Mouse (Mus musculus): Measurements from ENCODE around the gene Rpl10. TPM values are rescaled to one million over a fixed set of nuclear protein-coding genes. Genes with fewer than 3 reads are reported as not detected.
A peak's percentile ranks its signal among the peaks of the same experiment; 100 is the strongest.

Gene Rpl10
- polyA plus RNA-seq, 1 experiment from 2014 or later, result 782 TPM

DNA sequence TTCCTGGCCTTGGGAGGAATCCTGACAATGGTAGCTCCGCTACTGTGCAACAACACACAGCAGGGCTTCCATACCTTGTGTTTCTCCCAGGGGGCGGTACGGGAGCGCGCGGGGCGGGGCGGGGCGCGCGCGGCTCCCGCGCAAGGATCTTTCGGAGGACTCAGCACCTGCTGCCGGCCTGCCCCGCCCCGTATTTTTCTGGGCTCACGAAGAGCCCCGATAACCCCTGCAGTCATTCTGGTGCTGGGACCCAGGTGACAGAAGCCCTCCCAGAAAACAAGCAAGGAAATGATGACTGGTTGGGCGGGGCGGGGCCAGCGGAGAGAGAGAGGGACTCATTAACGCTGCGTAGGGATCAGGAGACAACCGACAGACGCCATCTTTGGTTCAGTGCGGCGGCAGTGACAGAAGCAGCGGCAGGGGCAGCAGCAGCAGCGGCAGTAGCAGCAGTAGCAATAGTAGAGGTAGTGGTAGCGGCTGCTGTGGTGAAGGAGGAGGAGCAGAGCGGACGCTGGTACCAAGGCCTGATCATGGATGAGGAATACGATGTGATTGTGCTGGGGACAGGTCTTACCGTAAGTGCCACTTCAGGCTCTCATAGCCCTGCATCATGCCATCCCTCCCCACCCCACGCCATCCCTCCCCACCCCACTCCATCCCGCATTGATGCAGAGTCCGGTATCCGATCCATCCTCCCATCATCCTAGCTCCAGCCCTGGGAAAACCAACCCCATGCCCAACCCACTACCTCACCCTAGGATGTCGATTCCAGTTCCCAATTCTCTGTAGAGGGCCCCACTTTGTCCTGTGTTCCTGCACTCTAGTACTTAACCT lies 34.5 kb downstream of the Rpl10 start, which contains the start of gene Gdi1:
TSS of gene Gdi1 (plus strand) at position 132 of the 834 bp plus-strand sequence.
- Histone ChIP-seq H3K9me3 (ENCODE audit: low read length) (no peaks in the 10 kb centered on the region), H3K36me3 (ENCODE audit: insufficient read depth, low read length) (peaks cover 49% of the 10 kb centered on the region), H3K9ac (replicated peaks; ENCODE audit: low read length) (peak within 1 kb of the TSS; percentile 73), H3K4me1 (ENCODE audit: insufficient read depth, low read length) (peaks cover 12% of the 10 kb centered on the region), H3K4me2 (replicated peaks; ENCODE audit: low read depth, low read length) (peak within 1 kb of the TSS; percentile 67), H3K27ac (ENCODE audit: low read length) (peak within 1 kb of the TSS; percentile 67), H3K27me3 (ENCODE audit: insufficient read depth, low read length) (no peaks in the 10 kb centered on the region; the same call in 1 of the 2 replicates), H3K4me3 (ENCODE audit: low read length) (peak within 1 kb of the TSS; percentile 65)
- ATAC-seq (ENCODE audit: low FRiP score, low TSS enrichment), result peak; percentile 85
- WGBS, result 19% methylated on average over 40 of the region's 41 CpGs

DNA sequence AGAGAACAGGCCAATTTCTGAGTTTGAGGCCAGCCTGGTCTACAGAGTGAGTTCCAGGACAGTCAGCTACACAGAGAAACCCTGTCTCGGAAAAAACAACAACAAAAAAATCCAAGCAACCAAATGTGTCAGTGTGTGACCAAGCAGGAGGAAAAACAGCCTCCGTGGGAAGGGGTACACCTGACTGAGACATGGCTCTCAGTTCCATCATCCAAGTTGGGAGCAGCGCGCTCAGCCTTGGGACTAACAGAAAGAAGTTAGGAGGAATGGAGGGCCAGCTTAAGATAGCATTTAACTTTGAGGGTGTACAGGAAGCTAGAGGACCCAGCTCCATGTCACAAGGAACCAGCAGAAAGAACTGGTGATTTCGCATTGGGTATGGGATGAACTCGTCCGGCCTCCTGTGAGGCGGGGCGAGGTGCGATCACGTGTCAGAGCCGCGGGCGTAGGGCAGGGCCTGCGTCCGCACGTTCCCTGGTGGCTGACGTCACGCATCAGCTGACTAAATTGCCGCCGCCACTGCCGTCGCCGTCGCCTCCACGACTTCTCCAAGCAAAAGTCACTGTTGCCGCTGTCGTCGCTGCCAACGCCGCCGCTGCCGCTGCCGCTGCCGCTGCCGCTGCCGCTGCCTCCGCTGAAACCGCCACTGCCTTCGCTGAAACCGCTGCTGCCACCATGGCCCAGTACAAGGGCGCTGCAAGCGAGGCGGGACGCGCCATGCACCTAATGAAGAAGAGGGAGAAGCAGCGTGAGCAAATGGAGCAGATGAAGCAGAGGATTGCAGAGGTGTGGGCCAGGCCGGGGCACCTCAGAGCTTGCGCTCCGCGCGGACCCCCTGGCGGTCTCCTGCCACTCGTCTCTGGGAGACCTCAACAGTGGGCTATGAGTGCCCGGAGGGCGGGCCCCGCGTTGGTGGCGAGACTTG lies 42.2 kb downstream of the Rpl10 start, which contains the start of gene Fam50a:
TSS of gene Fam50a (plus strand) at position 494 of the 925 bp plus-strand sequence.
- peak; percentile 96 for ATAC-seq (ENCODE audit: low FRiP score, low TSS enrichment)
- Histone ChIP-seq H3K9ac (replicated peaks; ENCODE audit: low read length) (peak within 1 kb of the TSS; percentile 86), H3K27me3 (ENCODE audit: insufficient read depth, low read length) (no peaks in the 10 kb centered on the region), H3K4me3 (ENCODE audit: low read length) (peak within 1 kb of the TSS; percentile 67), H3K9me3 (ENCODE audit: low read length) (no peaks in the 10 kb centered on the region), H3K4me2 (replicated peaks; ENCODE audit: low read depth, low read length) (peak within 1 kb of the TSS; percentile 70), H3K36me3 (ENCODE audit: insufficient read depth, low read length) (peaks cover 25% of the 10 kb centered on the region), H3K4me1 (ENCODE audit: insufficient read depth, low read length) (0 out of 2 replicates have a peak, but pooled peaks cover 7% of the 10 kb centered on the region), H3K27ac (ENCODE audit: low read length) (peak within 1 kb of the TSS; percentile 86)
- WGBS, result 19% methylated on average over 59 of the region's 59 CpGs

Small RNAs within 50 kb of the gene (microRNA-seq; reads per million reads assigned to microRNA genes)
- 0.63 reads per million for gene Mir7091
- not detected for gene Mir7092

Other genes starting within 250 kb of the Rpl10 start
- gene Irak1, start 246.9 kb upstream of the Rpl10 start, polyA plus RNA-seq (2015; fragmentation: Nextera tagmentation; extraction: Ambion mirVana), result 76.0 and 82.0 TPM in 2 replicates
- gene Opn1mw, start 143.3 kb upstream of the Rpl10 start, polyA plus RNA-seq (2015; fragmentation: Nextera tagmentation; extraction: Ambion mirVana), result not detected in 2 replicates
- gene Mecp2, start 135.4 kb upstream of the Rpl10 start, polyA plus RNA-seq (2015; fragmentation: Nextera tagmentation; extraction: Ambion mirVana), result 10.0 and 10.3 TPM in 2 replicates
- not detected in 2 replicates for gene Tex28, start 103.0 kb upstream of the Rpl10 start, polyA plus RNA-seq (2015; fragmentation: Nextera tagmentation; extraction: Ambion mirVana)
- 0.06 and 0.23 TPM in 2 replicates for gene Tktl1, start 93.6 kb upstream of the Rpl10 start, polyA plus RNA-seq (2015; fragmentation: Nextera tagmentation; extraction: Ambion mirVana)
- gene Flna, start 21.0 kb upstream of the Rpl10 start, polyA plus RNA-seq (2015; fragmentation: Nextera tagmentation; extraction: Ambion mirVana), result 331 and 364 TPM in 2 replicates
- 25.6 and 26.5 TPM in 2 replicates for gene Emd, start 16.1 kb upstream of the Rpl10 start, polyA plus RNA-seq (2015; fragmentation: Nextera tagmentation; extraction: Ambion mirVana)
- gene Taz, start 11.1 kb downstream of the Rpl10 start, polyA plus RNA-seq (2015; fragmentation: Nextera tagmentation; extraction: Ambion mirVana), result 97.2 and 103 TPM in 2 replicates
- 13.4 and 15.5 TPM in 2 replicates for gene Dnase1l1, start 11.5 kb downstream of the Rpl10 start, polyA plus RNA-seq (2015; fragmentation: Nextera tagmentation; extraction: Ambion mirVana)
- gene Atp6ap1, start 26.3 kb downstream of the Rpl10 start, polyA plus RNA-seq (2015; fragmentation: Nextera tagmentation; extraction: Ambion mirVana), result 175 and 180 TPM in 2 replicates
- gene Gdi1, start 34.2 kb downstream of the Rpl10 start, polyA plus RNA-seq (2015; fragmentation: Nextera tagmentation; extraction: Ambion mirVana), result 219 and 243 TPM in 2 replicates
- 69.8 and 71.4 TPM in 2 replicates for gene Fam50a, start 42.2 kb downstream of the Rpl10 start, polyA plus RNA-seq (2015; fragmentation: Nextera tagmentation; extraction: Ambion mirVana)
- gene Plxna3, start 58.3 kb downstream of the Rpl10 start, polyA plus RNA-seq (2015; fragmentation: Nextera tagmentation; extraction: Ambion mirVana), result 12.6 and 15.6 TPM in 2 replicates
- 108 and 113 TPM in 2 replicates for gene Lage3, start 82.8 kb downstream of the Rpl10 start, polyA plus RNA-seq (2015; fragmentation: Nextera tagmentation; extraction: Ambion mirVana)
- gene Ubl4a, start 102.4 kb downstream of the Rpl10 start, polyA plus RNA-seq (2015; fragmentation: Nextera tagmentation; extraction: Ambion mirVana), result 77.5 and 83.4 TPM in 2 replicates
- 23.3 and 25.7 TPM in 2 replicates for gene Slc10a3, start 102.5 kb downstream of the Rpl10 start, polyA plus RNA-seq (2015; fragmentation: Nextera tagmentation; extraction: Ambion mirVana)
- 45.9 and 47.1 TPM in 2 replicates for gene Fam3a, start 122.5 kb downstream of the Rpl10 start, polyA plus RNA-seq (2015; fragmentation: Nextera tagmentation; extraction: Ambion mirVana)
- 22.7 and 23.2 TPM in 2 replicates for gene Ikbkg, start 122.5 kb downstream of the Rpl10 start, polyA plus RNA-seq (2015; fragmentation: Nextera tagmentation; extraction: Ambion mirVana)
- gene G6pdx, start 158.4 kb downstream of the Rpl10 start, polyA plus RNA-seq (2015; fragmentation: Nextera tagmentation; extraction: Ambion mirVana), result 53.6 and 54.4 TPM in 2 replicates
- gene Gm6880, start 210.6 kb downstream of the Rpl10 start, polyA plus RNA-seq (2015; fragmentation: Nextera tagmentation; extraction: Ambion mirVana), result not detected in 2 replicates